Mouse (Mus musculus) lung, adult 2 months (tissue): ENCODE data around the gene Mapk8ip3. TPM values are rescaled to one million over a fixed set of nuclear protein-coding genes. Genes with fewer than 3 reads are reported as not detected.
"Not testable (repeated sequence)": the region's sequence is repeated elsewhere in the genome, so short reads cannot be mapped to it uniquely, and the experiment has no call there.

ENCODE experiments used
- DNase-seq: peaks from one replicate; pipeline ENCODE4 v3.0.0; 2022
- H3K4me1 ChIP-seq: fragments of 200-500 bp; 2 replicates; pipeline ENCODE4 v1.6.1; 2011; ENCODE audit warnings: low read length; ENCODE audit not compliant: control insufficient read depth, insufficient read depth
- H3K4me3 ChIP-seq: fragments of 200-500 bp; replicated peaks from 2 replicates; pipeline ENCODE3; 2011; ENCODE audit warnings: low read depth, mild to moderate bottlenecking, control low read depth, low read length; ENCODE audit errors: extremely low read depth
- CTCF ChIP-seq: fragments of 200-500 bp; IDR thresholded peaks from 2 replicates; pipeline ENCODE4 v1.5.1; 2011; ENCODE audit warnings: mild to moderate bottlenecking, low read length, control low read depth; ENCODE audit not compliant: insufficient read depth
- POLR2A ChIP-seq: fragments of 200-500 bp; IDR thresholded peaks from 2 replicates; pipeline ENCODE4 v1.6.1; 2011; ENCODE audit warnings: low read depth, mild to moderate bottlenecking, control low read depth, low read length, borderline replicate concordance; ENCODE audit errors: extremely low read depth
- WGBS: fragments of 180-500 bp; shearing (Covaris S2); methylation state at CpG from one replicate; pipeline ENCODE4 v1.1.7; 2018; 5-methylcytosine and 5-hydroxymethylcytosine counted together
- polyA plus RNA-seq: library from polyadenylated mRNA; depleted of rRNA; stranded (reverse); fragments of >200 nt; gene quantifications from 2 replicates; pipeline ENCODE4 v1.2.3, GENCODE M21; 2012; rRNA removed

Gene Mapk8ip3
- 110 and 119 TPM in 2 replicates for polyA plus RNA-seq

- TF ChIP-seq POLR2A (peak; percentile 89; the same call in 1 of the 2 replicates), CTCF (no peak)
- peaks cover 10% of the 10 kb centered on the region; the same call in 1 of the 2 replicates for H3K4me1 ChIP-seq
- peak; percentile 97 for DNase-seq
- peak within 1 kb of the TSS; percentile 88 for H3K4me3 ChIP-seq
- WGBS: under 1% methylated on average over 78 of the region's 78 CpGs
Measured at GRCm38 (mm10) chr17:24936259-24937237, at the start of gene Mapk8ip3. Mapk8ip3 (minus strand) TSS chr17:24936977.

GRCm38 (mm10) chr17:24960852-24961715 is 24.3 kb upstream of the Mapk8ip3 start:
- Histone ChIP-seq H3K4me1 (peaks cover 4% of the 10 kb centered on the region; the same call in 1 of the 2 replicates), H3K4me3 (peak overlapping the region; percentile 83)
- 11% methylated on average over 21 of the region's 21 CpGs for WGBS
- DNase-seq: no peak
- 0 out of 2 replicates have a peak, but pooled peaks have one; percentile 11 for TF ChIP-seq POLR2A
- TF ChIP-seq CTCF: 0 out of 2 replicates have a peak, but pooled peaks have one; percentile 14

- under 1% methylated on average over 59 of the region's 59 CpGs for WGBS
- Histone ChIP-seq H3K4me1 (peaks cover 4% of the 10 kb centered on the region; the same call in 1 of the 2 replicates), H3K4me3 (peak within 1 kb of the TSS; percentile 83)
- TF ChIP-seq POLR2A (no peak), CTCF (no peak)
- DNase-seq: peak; percentile 95
Measured at GRCm38 (mm10) chr17:24960135-24960851, 23.5 kb upstream of the Mapk8ip3 start, which contains the start of gene Jpt2. Jpt2 (minus strand) TSS chr17:24960689.

- 40% methylated on average over 8 of the region's 8 CpGs for WGBS
- Histone ChIP-seq H3K4me3 (peak overlapping the region; percentile 83), H3K4me1 (peaks cover 4% of the 10 kb centered on the region; the same call in 1 of the 2 replicates)
- TF ChIP-seq POLR2A (no peak), CTCF (no peak)
- DNase-seq: no peak
Measured at GRCm38 (mm10) chr17:24959371-24959770, 22.6 kb upstream of the Mapk8ip3 start.

GRCm38 (mm10) chr17:24953291-24953690 is 16.5 kb upstream of the Mapk8ip3 start:
- Histone ChIP-seq H3K4me1 (peaks cover 5% of the 10 kb centered on the region; the same call in 1 of the 2 replicates), H3K4me3 (no peak overlapping the region)
- TF ChIP-seq POLR2A: no peak
- no peak for TF ChIP-seq CTCF
- no peak for DNase-seq
- WGBS: 75% methylated on average over 2 of the region's 2 CpGs

- 90% methylated on average over 2 of the region's 2 CpGs for WGBS
- DNase-seq: no peak
- Histone ChIP-seq H3K4me3 (no peak overlapping the region), H3K4me1 (peaks cover 5% of the 10 kb centered on the region; the same call in 1 of the 2 replicates)
- TF ChIP-seq POLR2A: no peak
- TF ChIP-seq CTCF: no peak
Measured at GRCm38 (mm10) chr17:24950671-24951070, 13.9 kb upstream of the Mapk8ip3 start.

- TF ChIP-seq CTCF (no peak), POLR2A (no peak)
- WGBS: 93% methylated on average over 5 of the region's 5 CpGs
- Histone ChIP-seq H3K4me3 (no peak overlapping the region), H3K4me1 (peaks cover 3% of the 10 kb centered on the region; the same call in 1 of the 2 replicates)
- no peak for DNase-seq
Measured at GRCm38 (mm10) chr17:24948204-24948603, 11.4 kb upstream of the Mapk8ip3 start.

- WGBS: 82% methylated on average over 1 of the region's 1 CpGs
- DNase-seq: not testable (repeated sequence)
Measured at GRCm38 (mm10) chr17:24943589-24943988, 6.8 kb upstream of the Mapk8ip3 start.

More at GRCm38 (mm10) chr17:24943589-24943988, 6.8 kb upstream of the Mapk8ip3 start:
- H3K4me3 ChIP-seq, H3K4me1 ChIP-seq: not testable (repeated sequence)
